Mouse (Mus musculus) megakaryocyte, embryonic 14.5 days (primary cell): ENCODE results near the gene Gm9945.

Experiments
- FLI1 ChIP-seq: IDR thresholded peaks from 2 replicates; pipeline ENCODE4 v1.6.1; 2012; ENCODE audit warnings: low read length, inconsistent platforms, mixed read lengths
- GATA1 ChIP-seq: IDR thresholded peaks from 3 replicates; pipeline ENCODE4 v1.6.1; 2012; ENCODE audit warnings: mixed read lengths, low read length, inconsistent platforms, borderline replicate concordance

GRCm38 (mm10) chr11:53491954-53492401 lies 12.0 kb downstream of the Gm9945 start:
- TF ChIP-seq GATA1, result no peak
- no peak for TF ChIP-seq FLI1
